Mouse (Mus musculus) liver, adult 2 months (tissue): Measurements from ENCODE around the gene Sdsl.
A peak's percentile ranks its signal among the peaks of the same experiment; 100 is the strongest.

ENCODE experiments used
- CTCF ChIP-seq: fragments of 200-500 bp; IDR thresholded peaks from 2 replicates; pipeline ENCODE4 v1.5.1; 2011; ENCODE audit warnings: low read depth, low read length, control low read depth
- POLR2A ChIP-seq: fragments of 200-500 bp; IDR thresholded peaks from 2 replicates; pipeline ENCODE4 v1.6.1; 2011; ENCODE audit warnings: low read length, control low read depth; ENCODE audit not compliant: insufficient read depth; ENCODE audit errors: extremely low read depth

DNA sequence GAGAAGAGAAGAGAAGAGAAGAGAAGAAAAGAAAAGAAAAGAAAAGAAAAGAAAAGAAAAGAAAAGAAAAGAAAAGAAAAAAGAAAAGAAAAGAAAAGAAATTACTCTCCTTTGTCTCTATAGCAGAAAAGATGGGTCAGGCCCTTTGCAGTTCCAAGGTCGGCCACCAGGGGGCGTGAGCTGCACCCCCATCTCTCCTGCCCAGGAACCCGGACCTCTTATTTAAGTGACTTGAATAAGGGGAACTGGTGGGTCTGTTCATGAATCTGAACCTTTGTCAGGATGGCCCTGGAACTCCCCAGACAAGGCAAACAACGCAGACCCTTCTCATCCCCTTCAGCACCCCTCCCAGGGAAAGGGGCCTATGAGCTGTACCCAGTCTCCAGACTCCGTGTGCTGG lies 7.5 kb downstream of the Sdsl start:
- TF ChIP-seq POLR2A, result no peak
- TF ChIP-seq CTCF, result peak; percentile 77
